Mouse (Mus musculus) cerebellum, adult 2 months (tissue): ENCODE data around the gene Zfp449.

Experiments
- CTCF ChIP-seq: fragments of 200-500 bp; IDR thresholded peaks from 2 replicates; pipeline ENCODE4 v1.5.1; 2011; ENCODE audit warnings: low read depth, mild to moderate bottlenecking, control low read depth, low read length, moderate library complexity, borderline replicate concordance; ENCODE audit not compliant: insufficient read depth
- POLR2A ChIP-seq: fragments of 200-500 bp; IDR thresholded peaks from 2 replicates; pipeline ENCODE4 v1.6.1; 2011; ENCODE audit warnings: low read length, control low read depth, borderline replicate concordance; ENCODE audit not compliant: insufficient read depth

- no peak for TF ChIP-seq POLR2A
- TF ChIP-seq CTCF: no peak
Measured at GRCm38 (mm10) chrX:56322096-56322495, 24.1 kb upstream of the Zfp449 start.
